Mouse (Mus musculus) embryonic facial prominence, embryonic 14.5 days (tissue): Measurements from ENCODE around the gene Actg1. TPM values are rescaled to one million over a fixed set of nuclear protein-coding genes. Genes with fewer than 3 reads are reported as not detected.

Source experiments
- ATAC-seq: fragments of 200-750 bp; cut with Nextera tagmentation; 2 replicates; pipeline ENCODE4 v1.8.0; 2017; ENCODE audit warnings: low read depth, moderate number of reproducible peaks, moderate TSS enrichment
- DNase-seq: peaks from one replicate; pipeline ENCODE4 v3.0.0-alpha.2; 2015; ENCODE audit warnings: low spot score
- H3K27ac ChIP-seq: fragments of 300-500 bp; sonication (generic); replicated peaks from 2 replicates; pipeline ENCODE4 v1.5.1; 2014; ENCODE audit warnings: low read depth, mild to moderate bottlenecking, low read length, moderate library complexity
- H3K27me3 ChIP-seq: fragments of 300-500 bp; sonication (generic); replicated peaks from 2 replicates; pipeline ENCODE4 v1.6.1; 2014; ENCODE audit warnings: low read length; ENCODE audit not compliant: control insufficient read depth, insufficient read depth
- H3K36me3 ChIP-seq: fragments of 300-500 bp; sonication (generic); 2 replicates; pipeline ENCODE4 v1.6.1; 2014; ENCODE audit warnings: low read length, mixed read lengths; ENCODE audit not compliant: control insufficient read depth, insufficient read depth
- H3K4me1 ChIP-seq: fragments of 300-500 bp; sonication (generic); 2 replicates; pipeline ENCODE4 v1.6.1; 2014; ENCODE audit warnings: antibody characterized with exemption, low read length; ENCODE audit not compliant: control insufficient read depth, insufficient read depth
- H3K4me2 ChIP-seq: fragments of 300-500 bp; sonication (generic); 2 replicates; pipeline ENCODE4 v1.6.1; 2014; ENCODE audit warnings: low read depth, mild to moderate bottlenecking, low read length, moderate library complexity, mixed read lengths
- H3K4me3 ChIP-seq: fragments of 300-500 bp; sonication (generic); 2 replicates; pipeline ENCODE4 v1.5.1; 2014; ENCODE audit warnings: low read depth, mild to moderate bottlenecking, low read length
- H3K9ac ChIP-seq: fragments of 300-500 bp; sonication (generic); 2 replicates; pipeline ENCODE4 v1.6.1; 2014; ENCODE audit warnings: low read depth, mild to moderate bottlenecking, low read length, moderate library complexity, mixed read lengths
- H3K9me3 ChIP-seq: fragments of 300-500 bp; sonication (generic); 2 replicates; pipeline ENCODE4 v1.6.1; 2016; ENCODE audit warnings: low read length; ENCODE audit not compliant: control insufficient read depth
- WGBS: fragments of 180-500 bp; shearing (Covaris S2); extraction: QIAGEN DNeasy Blood & Tissue Kit; methylation state at CpG from one replicate; pipeline ENCODE4 v1.1.7; 2014; 5-methylcytosine and 5-hydroxymethylcytosine counted together
- polyA plus RNA-seq: library from polyadenylated mRNA; unstranded; fragments of >200 nt; fragmentation: Nextera tagmentation; extraction: Ambion mirVana; gene quantifications from 2 replicates; pipeline ENCODE4 v1.2.1, GENCODE M21; 2014

The Actg1 gene
- polyA plus RNA-seq, 1 experiment from 2014 or later = 2,264 TPM

DNA sequence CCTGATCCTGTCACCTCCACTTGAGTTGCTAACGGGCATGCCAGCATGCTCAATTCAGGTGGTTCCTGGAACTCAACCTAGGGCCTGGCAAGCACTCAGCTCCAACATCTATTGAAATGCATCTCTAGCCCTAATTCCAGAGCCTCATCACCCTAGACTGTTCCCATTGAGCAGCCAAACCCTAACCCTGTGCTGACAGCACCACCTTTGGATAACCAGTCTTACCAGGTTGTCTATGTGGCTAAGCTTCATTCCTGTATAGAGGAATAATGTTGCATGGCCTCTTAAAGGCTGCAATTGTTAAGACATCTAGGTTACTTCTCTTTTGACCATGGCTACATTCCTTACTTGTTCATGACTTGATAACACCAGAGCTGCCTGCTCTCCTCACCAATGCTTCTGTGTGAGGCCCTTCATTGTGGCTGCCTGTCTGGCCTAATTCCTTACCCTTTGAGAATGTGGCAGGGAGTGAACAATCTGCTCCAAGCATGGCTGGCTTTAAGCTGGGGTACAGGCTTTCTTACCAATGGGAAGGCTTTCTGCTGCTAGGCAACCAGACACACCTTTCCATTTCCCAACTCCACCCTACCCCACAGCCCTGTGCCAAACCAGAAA lies 3.2 kb downstream of the Actg1 start:
- Histone ChIP-seq H3K27me3 (no peaks in the 10 kb centered on the region), H3K36me3 (peaks cover 22% of the 10 kb centered on the region), H3K4me2 (peak overlapping the region; percentile 40), H3K9me3 (0 out of 2 replicates have a peak, but pooled peaks cover 3% of the 10 kb centered on the region), H3K4me3 (peak overlapping the region; percentile 18; the same call in 1 of the 2 replicates), H3K27ac (peak overlapping the region; percentile 9; the same call in 1 of the 2 replicates), H3K4me1 (0 out of 2 replicates have a peak, but pooled peaks cover 3% of the 10 kb centered on the region), H3K9ac (no peak overlapping the region)
- ATAC-seq (no peak), DNase-seq (peak; percentile 36)
- 24% methylated on average over 1 of the region's 1 CpGs for WGBS

DNA sequence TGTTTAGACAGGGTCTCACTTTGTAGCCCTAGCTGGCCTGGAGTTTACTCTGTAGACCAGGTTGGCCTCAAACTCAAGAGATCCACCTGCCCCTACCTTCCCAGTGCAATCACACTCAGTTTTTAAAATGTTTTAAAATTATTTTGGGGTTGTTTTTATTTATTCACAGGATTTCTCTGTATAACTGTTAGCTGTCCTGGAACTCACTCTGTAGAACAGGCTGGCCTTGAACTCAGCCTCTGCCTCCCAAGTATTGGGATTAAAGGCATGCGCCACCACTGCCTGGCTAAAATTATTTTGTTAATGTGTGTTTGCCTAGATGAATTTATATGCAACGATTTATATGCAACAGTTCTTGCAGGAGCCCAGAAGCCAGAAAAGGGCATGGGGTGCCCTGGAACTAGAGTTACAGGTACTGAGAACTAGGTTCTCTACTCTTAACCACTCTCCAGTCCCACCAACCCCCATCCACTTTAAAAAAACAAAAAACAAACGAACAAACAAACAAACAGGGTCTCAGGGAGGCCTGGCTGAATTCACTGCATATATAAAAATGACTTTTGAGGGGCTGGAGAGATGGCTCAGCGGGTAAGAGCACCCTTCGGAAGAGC lies 3.9 kb downstream of the Actg1 start:
- Histone ChIP-seq H3K27me3 (no peaks in the 10 kb centered on the region), H3K36me3 (peaks cover 22% of the 10 kb centered on the region), H3K9me3 (0 out of 2 replicates have a peak, but pooled peaks cover 3% of the 10 kb centered on the region), H3K27ac (no peak overlapping the region), H3K4me2 (peak overlapping the region; percentile 40; the same call in 1 of the 2 replicates), H3K9ac (no peak overlapping the region), H3K4me1 (0 out of 2 replicates have a peak, but pooled peaks cover 2% of the 10 kb centered on the region), H3K4me3 (no peak overlapping the region)
- DNase-seq (peak; percentile 8), ATAC-seq (no peak)
- 52% methylated on average over 5 of the region's 5 CpGs for WGBS

DNA sequence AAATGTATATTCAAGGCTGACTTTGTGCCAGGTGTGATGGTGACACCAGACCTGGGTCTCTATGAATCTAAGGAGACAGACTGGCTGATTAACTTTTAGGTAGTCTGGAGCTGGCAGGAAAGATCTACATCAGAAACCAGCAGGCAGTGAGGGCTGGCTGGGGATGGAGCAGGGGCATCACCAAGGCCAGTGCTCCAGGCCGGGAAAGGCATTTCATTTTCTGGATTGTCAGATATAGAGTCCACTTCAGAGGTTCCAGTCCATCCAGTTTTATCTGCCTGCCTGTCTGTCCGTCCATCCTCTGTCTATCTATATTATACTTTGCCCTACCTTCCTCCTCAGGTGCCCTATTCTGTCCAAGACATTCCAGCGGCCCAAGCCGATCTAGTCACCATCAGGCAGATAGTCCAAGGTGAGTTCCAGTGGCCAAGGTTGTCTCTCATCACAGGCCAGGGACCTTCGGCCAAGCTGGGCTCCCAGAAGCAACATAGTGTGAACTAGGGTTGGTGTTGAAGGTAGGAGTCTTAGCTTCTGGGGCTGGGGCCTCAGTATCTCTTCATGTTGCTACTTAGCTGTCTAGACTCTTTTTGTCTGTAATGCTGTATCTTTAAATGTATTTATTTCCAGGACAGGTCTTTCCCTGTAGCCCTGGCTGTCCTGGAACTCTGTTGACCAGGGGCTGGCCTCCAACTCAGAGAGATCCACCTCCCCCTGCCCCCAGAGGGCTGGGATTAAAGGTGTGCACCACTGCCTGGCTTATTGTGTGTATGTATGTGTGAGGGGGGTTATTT lies 4.6 kb downstream of the Actg1 start:
- Histone ChIP-seq H3K4me1 (no peaks in the 10 kb centered on the region), H3K27ac (peak overlapping the region; percentile 15; the same call in 1 of the 2 replicates), H3K4me3 (no peak overlapping the region), H3K36me3 (peaks cover 22% of the 10 kb centered on the region), H3K4me2 (no peak overlapping the region), H3K27me3 (no peaks in the 10 kb centered on the region), H3K9me3 (0 out of 2 replicates have a peak, but pooled peaks cover 3% of the 10 kb centered on the region), H3K9ac (no peak overlapping the region)
- DNase-seq (peak; percentile 12), ATAC-seq (no peak)
- WGBS = 71% methylated on average over 5 of the region's 5 CpGs

DNA sequence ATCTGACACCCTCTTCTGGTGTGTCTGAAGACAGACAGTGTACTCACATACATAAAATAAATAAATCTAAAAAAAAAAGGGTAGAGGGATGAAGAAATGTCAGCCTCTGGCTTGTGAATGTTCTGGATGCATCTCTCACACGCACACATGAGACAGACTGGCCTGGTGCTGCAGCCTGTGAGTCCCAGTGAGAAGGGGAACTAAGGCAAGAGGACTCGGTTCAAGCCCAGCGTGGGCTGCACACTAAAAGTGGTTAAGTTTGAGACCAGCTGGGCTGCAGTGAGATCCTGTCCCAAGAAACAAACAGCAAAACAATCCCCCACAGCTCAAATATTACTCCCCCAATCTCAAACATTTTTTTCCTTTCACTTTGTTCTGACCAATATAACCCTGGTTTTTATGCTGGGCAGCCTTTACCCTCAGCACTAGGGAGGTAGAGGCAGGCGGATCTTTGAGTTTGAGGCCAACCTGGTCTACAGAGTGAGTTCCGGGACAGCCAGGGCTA lies 5.6 kb downstream of the Actg1 start:
- Histone ChIP-seq H3K9me3 (0 out of 2 replicates have a peak, but pooled peaks cover 3% of the 10 kb centered on the region), H3K9ac (no peak overlapping the region), H3K27me3 (no peaks in the 10 kb centered on the region), H3K4me2 (no peak overlapping the region), H3K27ac (no peak overlapping the region), H3K36me3 (peaks cover 22% of the 10 kb centered on the region), H3K4me1 (no peaks in the 10 kb centered on the region), H3K4me3 (no peak overlapping the region)
- 92% methylated on average over 5 of the region's 5 CpGs for WGBS
- DNase-seq (no peak), ATAC-seq (no peak)

DNA sequence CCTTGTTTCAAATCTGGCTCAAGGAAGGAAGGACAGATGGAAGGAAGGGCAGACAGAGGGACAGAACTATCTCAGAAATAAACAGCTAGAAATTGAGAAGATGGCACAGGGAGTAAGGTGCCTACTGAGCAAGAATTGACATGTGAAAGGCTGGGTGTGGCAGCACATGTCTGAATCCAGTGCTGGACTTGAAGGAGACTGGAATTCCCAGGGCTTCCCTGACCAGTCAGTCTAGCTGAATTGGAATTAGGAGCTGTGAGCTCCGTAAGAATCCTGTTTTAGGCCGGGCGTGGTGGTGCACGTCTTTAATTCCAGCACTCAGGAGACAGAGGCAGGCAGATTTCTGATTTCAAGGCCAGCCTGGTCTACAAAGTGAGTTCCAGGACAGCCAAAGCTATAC lies 6.7 kb downstream of the Actg1 start:
- no peaks in the 10 kb centered on the region for H3K27me3 ChIP-seq
- no peaks in the 10 kb centered on the region for H3K4me1 ChIP-seq
- peaks cover 16% of the 10 kb centered on the region for H3K36me3 ChIP-seq
- DNase-seq (no peak), ATAC-seq (no peak)
- no peak overlapping the region for H3K9ac ChIP-seq
- WGBS = 91% methylated on average over 4 of the region's 4 CpGs
- no peak overlapping the region for H3K4me2 ChIP-seq
- H3K4me3 ChIP-seq = no peak overlapping the region
- no peak overlapping the region for H3K27ac ChIP-seq
- 0 out of 2 replicates have a peak, but pooled peaks cover 3% of the 10 kb centered on the region for H3K9me3 ChIP-seq

DNA sequence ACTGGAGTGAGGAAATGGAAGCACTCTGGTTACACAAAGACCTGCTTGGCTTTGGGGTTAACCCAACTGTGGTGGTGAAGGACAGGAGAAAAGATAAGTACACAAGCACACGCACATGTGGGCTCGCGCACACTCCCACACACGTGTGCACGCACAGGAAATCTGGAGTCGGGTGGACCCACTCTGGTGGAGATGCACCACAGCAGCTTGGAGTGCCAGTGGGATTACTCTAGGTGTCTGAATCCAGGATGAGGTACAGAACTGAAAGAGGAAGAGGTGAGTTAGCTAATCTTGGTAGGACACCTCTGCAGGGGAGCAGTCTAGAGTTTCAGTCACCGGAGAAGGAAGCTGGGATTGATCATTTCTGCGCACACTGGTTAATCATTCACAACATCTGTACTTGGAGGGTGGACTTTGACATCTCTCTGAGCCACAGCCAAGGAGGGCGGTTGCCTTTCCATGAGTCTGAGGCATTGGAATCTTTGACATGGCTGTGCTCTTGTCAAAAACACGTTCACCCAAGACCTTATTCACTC lies 8.3 kb downstream of the Actg1 start:
- no peak overlapping the region for H3K9ac ChIP-seq
- peaks cover 6% of the 10 kb centered on the region for H3K36me3 ChIP-seq
- H3K4me3 ChIP-seq = no peak overlapping the region
- H3K27ac ChIP-seq = no peak overlapping the region
- no peak overlapping the region for H3K4me2 ChIP-seq
- no peaks in the 10 kb centered on the region for H3K27me3 ChIP-seq
- WGBS = 80% methylated on average over 10 of the region's 10 CpGs
- no peaks in the 10 kb centered on the region for H3K4me1 ChIP-seq
- DNase-seq (no peak), ATAC-seq (no peak)
- H3K9me3 ChIP-seq = 0 out of 2 replicates have a peak, but pooled peaks cover 3% of the 10 kb centered on the region

DNA sequence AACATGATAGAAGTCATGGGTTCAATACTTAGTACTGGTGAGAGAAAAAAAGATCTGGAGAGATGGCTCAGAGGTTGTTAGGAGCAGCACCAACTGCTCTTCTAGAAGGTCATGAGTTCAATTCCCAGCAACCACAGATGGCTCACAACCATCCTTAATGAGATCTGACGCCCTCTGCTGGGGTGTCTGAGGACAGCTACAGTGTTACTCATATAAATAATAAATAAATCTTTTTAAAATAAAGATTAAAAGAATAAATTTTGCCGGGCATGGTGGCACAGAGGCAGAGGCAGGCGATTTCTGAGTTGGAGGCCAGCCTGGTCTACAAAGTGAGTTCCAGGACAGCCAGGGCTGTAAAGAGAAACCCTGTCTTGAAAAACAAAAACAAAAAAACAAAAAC lies 9.6 kb downstream of the Actg1 start:
- Histone ChIP-seq H3K27ac (no peak overlapping the region), H3K4me2 (no peak overlapping the region), H3K27me3 (no peaks in the 10 kb centered on the region), H3K4me3 (no peak overlapping the region), H3K9ac (no peak overlapping the region), H3K36me3 (no peaks in the 10 kb centered on the region), H3K4me1 (no peaks in the 10 kb centered on the region), H3K9me3 (0 out of 2 replicates have a peak, but pooled peaks cover 9% of the 10 kb centered on the region)
- 70% methylated on average over 3 of the region's 3 CpGs for WGBS
- DNase-seq (no peak), ATAC-seq (no peak)

DNA sequence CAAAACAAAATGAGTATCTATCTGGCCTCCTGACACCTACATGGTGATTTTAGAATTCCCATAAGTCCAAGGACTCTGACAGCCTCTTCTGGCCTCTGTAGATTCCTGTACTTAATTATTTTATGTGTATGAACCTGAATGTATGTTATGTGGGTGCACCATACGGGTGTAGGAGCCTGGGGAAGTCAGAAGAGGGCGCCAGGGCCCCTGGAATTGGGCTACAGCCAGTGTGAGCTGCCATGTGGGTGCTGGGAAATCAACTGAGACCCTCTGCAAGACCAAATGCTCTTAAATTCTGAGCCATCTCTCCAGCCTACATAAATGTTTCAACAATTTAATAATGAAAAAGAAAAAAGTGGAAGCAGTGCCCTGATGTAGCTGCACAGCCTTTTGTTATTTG lies 10.9 kb downstream of the Actg1 start:
- Histone ChIP-seq H3K36me3 (no peaks in the 10 kb centered on the region), H3K9me3 (0 out of 2 replicates have a peak, but pooled peaks cover 9% of the 10 kb centered on the region), H3K9ac (no peak overlapping the region), H3K4me1 (no peaks in the 10 kb centered on the region), H3K27me3 (no peaks in the 10 kb centered on the region), H3K4me2 (no peak overlapping the region), H3K27ac (no peak overlapping the region), H3K4me3 (no peak overlapping the region)
- DNase-seq (no peak), ATAC-seq (no peak)
- WGBS = 44% methylated on average over 2 of the region's 2 CpGs
